In the genomic region with DNA sequence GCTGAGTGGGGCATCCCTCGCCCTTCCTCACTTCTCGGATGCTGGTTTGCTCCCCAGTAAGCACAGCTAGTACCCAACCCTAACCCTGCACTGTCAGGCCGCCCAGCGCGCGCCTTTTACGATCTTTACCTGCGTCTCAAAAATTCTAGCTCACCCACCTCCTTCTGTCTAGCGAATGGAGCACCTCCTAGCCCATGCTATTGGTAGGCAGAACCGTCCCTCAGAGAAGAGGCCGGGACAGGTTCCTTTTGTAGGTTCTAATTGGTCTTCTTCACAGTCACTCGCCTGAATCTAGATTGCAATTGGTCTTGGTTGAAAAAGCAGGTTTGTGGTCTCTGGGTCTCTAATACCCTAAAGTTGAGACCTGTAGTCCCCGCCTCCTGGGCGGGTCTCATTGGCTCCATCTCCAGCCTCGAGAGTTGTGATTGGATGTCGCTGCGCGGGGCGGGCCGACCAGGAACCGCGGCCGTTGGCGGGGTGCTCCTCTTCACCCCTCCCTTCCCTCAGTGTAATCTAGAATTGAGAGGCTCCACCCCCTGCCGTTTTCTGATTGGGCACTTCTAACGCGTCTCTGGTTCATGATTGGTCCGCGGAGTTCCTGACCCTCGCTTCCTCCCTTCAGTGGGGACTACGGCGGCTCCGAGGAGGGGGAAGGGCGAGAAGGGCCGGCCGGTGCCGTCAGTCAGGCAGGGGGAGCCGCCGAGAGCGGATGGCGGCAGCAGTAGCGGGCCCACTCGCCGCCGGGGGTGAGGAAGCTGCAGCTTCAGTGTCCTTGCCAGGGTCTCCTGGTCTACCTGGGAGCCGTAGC, we compare ENCODE assay signal across 8 mouse cellular contexts. TPM values are rescaled to one million over a fixed set of nuclear protein-coding genes. Genes with fewer than 3 reads are reported as not detected.
A peak's percentile ranks its signal among the peaks of the same experiment; 100 is the strongest.
DNase-seq lines count a peak whose midpoint lies in the region; ATAC-seq and TF ChIP-seq lines count a peak whose summit lies in the region.

A gene (minus strand): TSS at position 505 of the 808 bp plus-strand sequence.
A gene (plus strand): TSS at position 624 of the 808 bp plus-strand sequence.
A gene (plus strand): TSS at position 678 of the 808 bp plus-strand sequence.

- H3K36me3 ChIP-seq in hindbrain, postnatal 0 days (ENCODE audit: insufficient read depth, low read length): peaks cover 3% of the 10 kb centered on the region; the same call in 1 of the 2 replicates

- DNase-seq in ZHBTc4 (ENCODE audit: low read depth, low spot score): peak; percentile 100
- peak; percentile 99 for DNase-seq in gastrocnemius, adult 2 months
- peak; percentile 100 for DNase-seq in hindbrain, postnatal 0 days (ENCODE audit: low spot score)
- DNase-seq in left cerebral cortex, adult 2 months (ENCODE audit: extremely low spot score in 1 of 2, low spot score in 2 of 2): peak; percentile 97 to 99
- peak; percentile 98 to 100 for DNase-seq in right cerebral cortex, adult 2 months (ENCODE audit: low spot score in 2 of 2)
- peak; percentile 99 for DNase-seq in urinary bladder, postnatal 14 days (ENCODE audit: low spot score)

- peak within 1 kb of the TSS; percentile 99 for H3K4me2 ChIP-seq in hindbrain, postnatal 0 days (ENCODE audit: low read depth, low read length)

- H3K27me3 ChIP-seq in hindbrain, postnatal 0 days (ENCODE audit: insufficient read depth, low read length): no peaks in the 10 kb centered on the region

- peak within 1 kb of the TSS; percentile 89 for H3K4me3 ChIP-seq in gastrocnemius, adult 2 months
- H3K4me3 ChIP-seq in hindbrain, postnatal 0 days (ENCODE audit: low read length): peak within 1 kb of the TSS; percentile 89
- peak within 1 kb of the TSS; percentile 100 for H3K4me3 ChIP-seq in left cerebral cortex, adult 2 months

- peak; percentile 28; the same call in 1 of the 2 replicates for TF ChIP-seq CTCF in gastrocnemius, adult 2 months (IDR thresholded peaks at IDR 0.05)
- no peak; the same call in 1 of the 2 replicates for TF ChIP-seq CTCF in hindbrain, postnatal 0 days (IDR thresholded peaks at IDR 0.05; ENCODE audit: low read depth)
- TF ChIP-seq CTCF in left cerebral cortex, adult 2 months (IDR thresholded peaks at IDR 0.05): no peak; the same call in 1 of the 2 replicates

- WGBS in hindbrain, postnatal 0 days: under 1% methylated on average over 46 of the region's 46 CpGs

- H3K4me1 ChIP-seq in hindbrain, postnatal 0 days (ENCODE audit: insufficient read depth, low read length): peaks cover 18% of the 10 kb centered on the region

- H3K9ac ChIP-seq in hindbrain, postnatal 0 days (replicated peaks; ENCODE audit: low read length): peak within 1 kb of the TSS; percentile 90

- intact Hi-C loops in gastrocnemius, adult 2 months (cut with DNase I): loop anchor here (1.0 kb wide), 1 partner anchor 27 kb away; a partner anchor contains a TSS
- intact Hi-C loops in left cerebral cortex, adult 2 months (cut with DNase I): loop anchor here (1.0 to 2.0 kb wide), 2 partner anchors 27 to 54 kb away; a partner anchor contains a TSS

- ATAC-seq in common myeloid progenitor, adult 5-6 weeks (replicated peaks; ENCODE audit: low read depth, poor library complexity, severe bottlenecking): peak; percentile 78
- ATAC-seq in hindbrain, postnatal 0 days: peak; percentile 99
- ATAC-seq in megakaryocyte, adult 5-6 weeks (ENCODE audit: poor library complexity, severe bottlenecking): peak; percentile 74

- peak within 1 kb of the TSS; percentile 97 for H3K27ac ChIP-seq in gastrocnemius, adult 2 months
- H3K27ac ChIP-seq in hindbrain, postnatal 0 days: peak within 1 kb of the TSS; percentile 90
- H3K27ac ChIP-seq in left cerebral cortex, adult 2 months: peak within 1 kb of the TSS; percentile 96

- no peaks in the 10 kb centered on the region for H3K9me3 ChIP-seq in hindbrain, postnatal 0 days (ENCODE audit: low read length)

RNA-seq across cellular contexts. Expression of the first gene that starts in this region (rescaled TPM):
- total RNA-seq in common myeloid progenitor, adult 5-6 weeks (2017): not detected in 2 replicates
- total RNA-seq in gastrocnemius, adult 2 months (2021): under 1 TPM; 0.15 to 0.28 TPM
- total RNA-seq in hindbrain, postnatal 0 days (2014; rRNA removed): 0.25 and 0.26 TPM in 2 replicates
- 0.18 TPM in 1 of 2 replicates, not detected in the other for polyA plus RNA-seq in hindbrain, postnatal 0 days (2015; fragmentation: Nextera tagmentation; extraction: Ambion mirVana)
- total RNA-seq in left cerebral cortex, adult 2 months (2021): under 1 TPM; 0.23 to 0.42 TPM
- total RNA-seq in megakaryocyte, adult 5-6 weeks (2015): 0.18 TPM in 1 of 2 replicates, not detected in the other
- total RNA-seq in megakaryocyte, adult 5-6 weeks (2017): 0.37 TPM in 1 of 2 replicates, not detected in the other

RNA-seq across cellular contexts. Expression of the second gene that starts in this region (rescaled TPM):
- total RNA-seq in common myeloid progenitor, adult 5-6 weeks (2017): 17.0 and 33.8 TPM in 2 replicates
- 10 to 100 TPM; 15.6 to 17.1 TPM for total RNA-seq in gastrocnemius, adult 2 months (2021)
- total RNA-seq in hindbrain, postnatal 0 days (2014; rRNA removed): 9.6 and 10.4 TPM in 2 replicates
- 12.3 and 14.6 TPM in 2 replicates for polyA plus RNA-seq in hindbrain, postnatal 0 days (2015; fragmentation: Nextera tagmentation; extraction: Ambion mirVana)
- total RNA-seq in left cerebral cortex, adult 2 months (2021): 10 to 100 TPM; 15.9 to 21.2 TPM
- total RNA-seq in megakaryocyte, adult 5-6 weeks (2015): 76.5 and 93.0 TPM in 2 replicates
- 57.1 and 66.7 TPM in 2 replicates for total RNA-seq in megakaryocyte, adult 5-6 weeks (2017)

RNA-seq across cellular contexts. Expression of the third gene that starts in this region (rescaled TPM):
- total RNA-seq in common myeloid progenitor, adult 5-6 weeks (2017): 6.0 and 6.5 TPM in 2 replicates
- total RNA-seq in gastrocnemius, adult 2 months (2021): 1 to 10 TPM; 2.9 to 3.3 TPM
- 3.4 and 4.1 TPM in 2 replicates for total RNA-seq in hindbrain, postnatal 0 days (2014; rRNA removed)
- 4.1 and 5.3 TPM in 2 replicates for polyA plus RNA-seq in hindbrain, postnatal 0 days (2015; fragmentation: Nextera tagmentation; extraction: Ambion mirVana)
- 10 to 100 TPM; 11.6 to 12.8 TPM for total RNA-seq in left cerebral cortex, adult 2 months (2021)
- 8.1 and 10.2 TPM in 2 replicates for total RNA-seq in megakaryocyte, adult 5-6 weeks (2015)
- total RNA-seq in megakaryocyte, adult 5-6 weeks (2017): 5.7 and 18.8 TPM in 2 replicates

Comparison
In these comparisons a context has a peak if more than half of its experiments do, and no peak if none do; other contexts are left out.
1. Peak in every context shown above with its lines: DNase-seq, ATAC-seq, H3K4me3 ChIP-seq and H3K27ac ChIP-seq.